In genomic region chr12:59039162-59039970, GRCm38 (mm10) we compare ENCODE assay signal across 8 mouse cellular contexts. TPM values are rescaled to one million over a fixed set of nuclear protein-coding genes. Genes with fewer than 3 reads are reported as not detected.
DNase-seq lines count a peak whose midpoint lies in the region; ATAC-seq and TF ChIP-seq lines count a peak whose summit lies in the region.

No protein-coding gene starts in this region.

- peak overlapping the region; percentile 63; the same call in 1 of the 2 replicates for H3K9ac ChIP-seq in heart, embryonic 14.5 days (ENCODE audit: low read length)
- no peak overlapping the region; the same call in 1 of the 2 replicates for H3K9ac ChIP-seq in CH12.LX (ENCODE audit: insufficient read depth, low read depth)
- H3K9ac ChIP-seq in embryonic facial prominence, embryonic 14.5 days (ENCODE audit: low read depth, low read length): no peak overlapping the region
- no peak overlapping the region; the same call in 1 of the 2 replicates for H3K9ac ChIP-seq in liver, embryonic 13.5 days

- in situ Hi-C loops in CH12.LX (cut with MboI; ENCODE audit: low pct_ligation_motif_present, low pct_unique_long_range_greater_than_20kb, low sequenced_read_pairs): no loop called here

- no peak for TF ChIP-seq EP300 in CH12.LX (IDR thresholded peaks at IDR 0.05; ENCODE audit: low read length)

- H3K9me3 ChIP-seq in heart, embryonic 14.5 days (ENCODE audit: control insufficient read depth, low read length): no peaks in the 10 kb centered on the region
- H3K9me3 ChIP-seq in CH12.LX (replicated peaks; ENCODE audit: low read length): no peaks in the 10 kb centered on the region
- H3K9me3 ChIP-seq in embryonic facial prominence, embryonic 14.5 days (ENCODE audit: control insufficient read depth, low read length): no peaks in the 10 kb centered on the region
- H3K9me3 ChIP-seq in liver, embryonic 13.5 days (replicated peaks): no peaks in the 10 kb centered on the region

- peak overlapping the region; percentile 82 to 93; a peak in 3 of 4 replicates for H3K27ac ChIP-seq in heart, embryonic 14.5 days (replicated peaks in 1 of 2; ENCODE audit: control insufficient read depth in 1 of 2, insufficient read depth in 1 of 2, low read depth in 2 of 2, low read length in 2 of 2)
- peak overlapping the region; percentile 93 for H3K27ac ChIP-seq in CH12.LX (ENCODE audit: insufficient read depth, low read depth)
- peak overlapping the region; percentile 65; the same call in 1 of the 2 replicates for H3K27ac ChIP-seq in embryonic facial prominence, embryonic 14.5 days (replicated peaks; ENCODE audit: low read depth, low read length)
- peak overlapping the region; percentile 91; the same call in 1 of the 2 replicates for H3K27ac ChIP-seq in liver, embryonic 13.5 days

- TF ChIP-seq RAD21 in CH12.LX (IDR thresholded peaks at IDR 0.05; ENCODE audit: low read depth, low read length): no peak

- H3K79me2 ChIP-seq in CH12.LX (replicated peaks; ENCODE audit: control insufficient read depth, extremely low read depth, insufficient read depth, poor library complexity, severe bottlenecking): no peaks in the 10 kb centered on the region

- dilution Hi-C loops in CH12.LX (cut with MboI; ENCODE audit: extremely low pct_ligation_motif_present, extremely low pct_unique_long_range_greater_than_20kb, low sequenced_read_pairs): no loop called here

- peak overlapping the region; percentile 51; the same call in 1 of the 2 replicates for H3K4me2 ChIP-seq in heart, embryonic 14.5 days (ENCODE audit: low read length)
- H3K4me2 ChIP-seq in CH12.LX (ENCODE audit: insufficient read depth, low read depth, poor library complexity, severe bottlenecking): peak overlapping the region; percentile 63; the same call in 1 of the 2 replicates
- peak overlapping the region; percentile 27; the same call in 1 of the 2 replicates for H3K4me2 ChIP-seq in embryonic facial prominence, embryonic 14.5 days (ENCODE audit: low read depth, low read length)
- peak overlapping the region; percentile 48; the same call in 1 of the 2 replicates for H3K4me2 ChIP-seq in liver, embryonic 13.5 days

- 0 out of 2 replicates have a peak, but pooled peaks have one; percentile 17 for ATAC-seq in heart, embryonic 14.5 days (ENCODE audit: insufficient number of reproducible peaks, insufficient read depth, low FRiP score, low read depth)
- ATAC-seq in embryonic facial prominence, embryonic 14.5 days (ENCODE audit: low read depth): no peak
- no peak for ATAC-seq in liver, embryonic 13.5 days (ENCODE audit: low read depth)

- H3K27me3 ChIP-seq in heart, embryonic 14.5 days (ENCODE audit: control insufficient read depth, insufficient read depth, low read length): no peaks in the 10 kb centered on the region
- no peaks in the 10 kb centered on the region for H3K27me3 ChIP-seq in CH12.LX (replicated peaks)
- H3K27me3 ChIP-seq in embryonic facial prominence, embryonic 14.5 days (replicated peaks; ENCODE audit: control insufficient read depth, insufficient read depth, low read length): no peaks in the 10 kb centered on the region
- H3K27me3 ChIP-seq in liver, embryonic 13.5 days: no peaks in the 10 kb centered on the region

- DNase-seq in heart, adult 9 months (ENCODE audit: low spot score in 2 of 2): no peak
- peak; percentile 66 for DNase-seq in CH12.LX (ENCODE audit: extremely low read depth)
- DNase-seq in embryonic facial prominence, embryonic 14.5 days (ENCODE audit: low spot score): no peak
- no peak for DNase-seq in liver, embryonic 13.5 days
- no peak for DNase-seq in adrenal gland, postnatal 25 days
- no peak for DNase-seq in thymus, postnatal 14 days
- no peak for DNase-seq in gastrocnemius, postnatal 10 days

- 69% methylated on average over 10 of the region's 10 CpGs for WGBS in heart, embryonic 14.5 days
- WGBS in embryonic facial prominence, embryonic 14.5 days: 69% methylated on average over 10 of the region's 10 CpGs
- whole genome bisulfite sequencing in liver, embryonic 13.5 days (ENCODE audit: insufficient replicate concordance): 53% methylated on average over 10 of the region's 10 CpGs

- peaks cover 27% of the 10 kb centered on the region for H3K36me3 ChIP-seq in heart, embryonic 14.5 days (ENCODE audit: control insufficient read depth, insufficient read depth, low read length)
- peaks cover 12 to 20% of the 10 kb centered on the region in 2 experiments for H3K36me3 ChIP-seq in CH12.LX (replicated peaks in 1 of 2; ENCODE audit: control insufficient read depth in 1 of 2, insufficient read depth in 1 of 2, low read length in 1 of 2)
- peaks cover 25% of the 10 kb centered on the region for H3K36me3 ChIP-seq in embryonic facial prominence, embryonic 14.5 days (ENCODE audit: control insufficient read depth, insufficient read depth, low read length)
- H3K36me3 ChIP-seq in liver, embryonic 13.5 days: peaks cover 20% of the 10 kb centered on the region

- H3K4me3 ChIP-seq in heart, embryonic 14.5 days (ENCODE audit: control insufficient read depth in 1 of 2, insufficient read depth in 1 of 2, low read depth in 1 of 2, low read length in 2 of 2): peak overlapping the region in 1 of 2 experiments; percentile 10; a peak in 1 of 4 replicates
- H3K4me3 ChIP-seq in CH12.LX (replicated peaks in 1 of 3; ENCODE audit: low read depth in 2 of 3, low read length in 2 of 3, poor library complexity in 1 of 3): no peak overlapping the region
- no peak overlapping the region for H3K4me3 ChIP-seq in embryonic facial prominence, embryonic 14.5 days (ENCODE audit: low read depth, low read length)
- no peak overlapping the region for H3K4me3 ChIP-seq in liver, embryonic 13.5 days (replicated peaks)

- TF ChIP-seq POLR2A in CH12.LX (IDR thresholded peaks at IDR 0.05; ENCODE audit: low read depth, low read length): no peak

- H3K4me1 ChIP-seq in heart, embryonic 14.5 days (ENCODE audit: control insufficient read depth in 2 of 2, insufficient read depth in 2 of 2, low read length in 2 of 2): peaks cover 3 to 4% of the 10 kb centered on the region in 2 experiments; a peak in 2 of 4 replicates
- H3K4me1 ChIP-seq in CH12.LX (ENCODE audit: control insufficient read depth in 1 of 2, insufficient read depth in 2 of 2): peaks cover 5 to 36% of the 10 kb centered on the region in 2 experiments; a peak in 3 of 4 replicates
- H3K4me1 ChIP-seq in embryonic facial prominence, embryonic 14.5 days (ENCODE audit: control insufficient read depth, insufficient read depth, low read length): no peaks in the 10 kb centered on the region
- peaks cover 20% of the 10 kb centered on the region for H3K4me1 ChIP-seq in liver, embryonic 13.5 days (replicated peaks)

- no peak for TF ChIP-seq CTCF in CH12.LX (conservative IDR thresholded peaks at IDR 0.05 in 1 of 2, IDR thresholded peaks at IDR 0.05 in 1 of 2; ENCODE audit: low read depth in 2 of 2, low read length in 2 of 2)

RNA-seq across cellular contexts. Expression of gene Trappc6b, which starts 21.9 kb away (rescaled TPM):
- 62.3 and 69.3 TPM in 2 replicates for polyA plus RNA-seq in heart, embryonic 14.5 days (2014; fragmentation: Nextera tagmentation; extraction: Ambion mirVana)
- total RNA-seq in CH12.LX (2012; rRNA removed) (40.9 and 46.6 TPM in 2 replicates), CH12.LX (2014; rRNA removed) (42.6 and 47.0 TPM in 2 replicates)
- polyA plus RNA-seq in CH12.LX (2012; ENCODE audit: insufficient read length, low read depth): 67.8 and 72.7 TPM in 2 replicates
- polyA plus RNA-seq in embryonic facial prominence, embryonic 14.5 days (2014; fragmentation: Nextera tagmentation; extraction: Ambion mirVana): 55.2 and 60.0 TPM in 2 replicates
- 52.2 and 58.7 TPM in 2 replicates for polyA plus RNA-seq in liver, embryonic 13.5 days (2015; fragmentation: Nextera tagmentation; extraction: Ambion mirVana)
- 85.8 and 96.1 TPM in 2 replicates for total RNA-seq in adrenal gland, postnatal 25 days (2021)
- 10 to 100 TPM; 36.9 to 37.8 TPM for total RNA-seq in gastrocnemius, postnatal 10 days (2021)

RNA-seq across cellular contexts. Expression of gene Gemin2, which starts 26.2 kb away (rescaled TPM):
- 18.2 and 19.8 TPM in 2 replicates for polyA plus RNA-seq in heart, embryonic 14.5 days (2014; fragmentation: Nextera tagmentation; extraction: Ambion mirVana)
- total RNA-seq in CH12.LX (2012; rRNA removed): 19.4 and 19.6 TPM in 2 replicates
- 36.7 and 40.8 TPM in 2 replicates for total RNA-seq in CH12.LX (2014; rRNA removed)
- polyA plus RNA-seq in CH12.LX (2012; ENCODE audit: insufficient read length, low read depth): 22.3 and 23.8 TPM in 2 replicates
- polyA plus RNA-seq in embryonic facial prominence, embryonic 14.5 days (2014; fragmentation: Nextera tagmentation; extraction: Ambion mirVana): 13.3 and 16.3 TPM in 2 replicates
- polyA plus RNA-seq in liver, embryonic 13.5 days (2015; fragmentation: Nextera tagmentation; extraction: Ambion mirVana): 25.5 and 26.0 TPM in 2 replicates
- total RNA-seq in adrenal gland, postnatal 25 days (2021): 10.6 and 15.7 TPM in 2 replicates
- total RNA-seq in gastrocnemius, postnatal 10 days (2021): 1 to 10 TPM; 5.5 to 6.1 TPM

RNA-seq across cellular contexts. Expression of gene Pnn, which starts 27.3 kb away (rescaled TPM):
- polyA plus RNA-seq in heart, embryonic 14.5 days (2014; fragmentation: Nextera tagmentation; extraction: Ambion mirVana): 43.9 and 57.7 TPM in 2 replicates
- total RNA-seq in CH12.LX (2012; rRNA removed): 33.6 and 46.0 TPM in 2 replicates
- 31.9 and 32.5 TPM in 2 replicates for total RNA-seq in CH12.LX (2014; rRNA removed)
- 132 and 171 TPM in 2 replicates for polyA plus RNA-seq in CH12.LX (2012; ENCODE audit: insufficient read length, low read depth)
- 73.4 and 73.5 TPM in 2 replicates for polyA plus RNA-seq in embryonic facial prominence, embryonic 14.5 days (2014; fragmentation: Nextera tagmentation; extraction: Ambion mirVana)
- polyA plus RNA-seq in liver, embryonic 13.5 days (2015; fragmentation: Nextera tagmentation; extraction: Ambion mirVana): 43.9 and 53.3 TPM in 2 replicates
- total RNA-seq in adrenal gland, postnatal 25 days (2021): 56.2 and 56.3 TPM in 2 replicates
- total RNA-seq in gastrocnemius, postnatal 10 days (2021): 10 to 100 TPM; 18.6 to 27.6 TPM

RNA-seq across cellular contexts. Expression of gene Sec23a, which starts 27.5 kb away (rescaled TPM):
- 76.9 and 82.8 TPM in 2 replicates for polyA plus RNA-seq in heart, embryonic 14.5 days (2014; fragmentation: Nextera tagmentation; extraction: Ambion mirVana)
- total RNA-seq in CH12.LX (2012; rRNA removed): 17.6 and 18.0 TPM in 2 replicates
- 24.7 and 26.9 TPM in 2 replicates for total RNA-seq in CH12.LX (2014; rRNA removed)
- polyA plus RNA-seq in CH12.LX (2012; ENCODE audit: insufficient read length, low read depth): 10.4 and 12.3 TPM in 2 replicates
- 115 and 121 TPM in 2 replicates for polyA plus RNA-seq in embryonic facial prominence, embryonic 14.5 days (2014; fragmentation: Nextera tagmentation; extraction: Ambion mirVana)
- 22.6 and 29.5 TPM in 2 replicates for polyA plus RNA-seq in liver, embryonic 13.5 days (2015; fragmentation: Nextera tagmentation; extraction: Ambion mirVana)
- total RNA-seq in adrenal gland, postnatal 25 days (2021): 41.1 and 50.2 TPM in 2 replicates
- total RNA-seq in gastrocnemius, postnatal 10 days (2021): 10 to 100 TPM; 50.6 to 59.4 TPM

RNA-seq across cellular contexts. Expression of gene Mia2, which starts 56.2 kb away (rescaled TPM):
- polyA plus RNA-seq in heart, embryonic 14.5 days (2014; fragmentation: Nextera tagmentation; extraction: Ambion mirVana): 33.2 and 40.0 TPM in 2 replicates
- total RNA-seq in CH12.LX (2012; rRNA removed) (61.2 and 68.1 TPM in 2 replicates), CH12.LX (2014; rRNA removed) (99.2 and 107 TPM in 2 replicates)
- polyA plus RNA-seq in CH12.LX (2012; ENCODE audit: insufficient read length, low read depth): 162 and 176 TPM in 2 replicates
- polyA plus RNA-seq in embryonic facial prominence, embryonic 14.5 days (2014; fragmentation: Nextera tagmentation; extraction: Ambion mirVana): 53.9 and 58.2 TPM in 2 replicates
- polyA plus RNA-seq in liver, embryonic 13.5 days (2015; fragmentation: Nextera tagmentation; extraction: Ambion mirVana): 47.8 and 63.2 TPM in 2 replicates
- total RNA-seq in adrenal gland, postnatal 25 days (2021): 165 and 173 TPM in 2 replicates
- 10 to 100 TPM; 67.3 to 77.8 TPM for total RNA-seq in gastrocnemius, postnatal 10 days (2021)
